ENCODE assay signal across 36 mouse cellular contexts in genomic region chr15:45872675-45873074, GRCm38 (mm10).
"Had no signal": no experiment of that assay in that cellular context is flagged by ENCODE, and none has a peak within 500 bp of the region (broad histone marks: within the 10 kb centered on the region; RNA-seq: fewer than 3 reads in every experiment).

No protein-coding gene starts in this region.

- ATAC-seq: hindbrain, embryonic 16.5 days; hindbrain, postnatal 0 days; inflammation-experienced regulatory T-cells, adult 6 months; intestine, embryonic 15.5 days; intestine, embryonic 16.5 days; intestine, postnatal 0 days had no signal

- H3K4me1 ChIP-seq: heart, embryonic 10.5 days; heart, embryonic 12.5 days; heart, embryonic 13.5 days; heart, embryonic 15.5 days; hindbrain, embryonic 10.5 days; hindbrain, embryonic 12.5 days; hindbrain, embryonic 13.5 days; hindbrain, embryonic 15.5 days; intestine, embryonic 15.5 days; kidney, embryonic 15.5 days had no signal

- DNase-seq: heart, postnatal 10 days; heart, postnatal 14 days; heart, postnatal 36 days; heart, postnatal 4 days; kidney, adult 11 months; kidney, adult 18-20 months; kidney, adult 2 months; kidney, adult 8-10 months; kidney, adult 9 months; kidney, postnatal 10 days; kidney, postnatal 14 days; kidney, postnatal 25 days; kidney, postnatal 36 days; kidney, postnatal 4 days; layer of hippocampus, adult 9-11 months; layer of hippocampus, postnatal 36 days had no signal

- H3K4me3 ChIP-seq: heart, embryonic 10.5 days; heart, embryonic 12.5 days; heart, embryonic 13.5 days; heart, embryonic 15.5 days; hindbrain, embryonic 10.5 days; hindbrain, embryonic 12.5 days; hindbrain, embryonic 13.5 days; hindbrain, embryonic 15.5 days; intestine, embryonic 15.5 days; kidney, embryonic 15.5 days; layer of hippocampus, adult 2 months; left cerebral cortex, adult 2 months had no signal

- H3K9ac ChIP-seq: heart, embryonic 12.5 days; heart, embryonic 13.5 days; heart, embryonic 15.5 days; hindbrain, embryonic 12.5 days; hindbrain, embryonic 13.5 days; hindbrain, embryonic 14.5 days; hindbrain, embryonic 15.5 days; intestine, embryonic 15.5 days; kidney, embryonic 15.5 days had no signal

- H3K27ac ChIP-seq: heart, embryonic 10.5 days; heart, embryonic 13.5 days; heart, embryonic 15.5 days; hindbrain, embryonic 10.5 days; hindbrain, embryonic 12.5 days; hindbrain, embryonic 13.5 days; hindbrain, embryonic 14.5 days; hindbrain, embryonic 15.5 days; hindbrain, postnatal 0 days; intestine, embryonic 15.5 days; kidney, embryonic 15.5 days; kidney, postnatal 0 days; layer of hippocampus, adult 2 months; left cerebral cortex, adult 2 months had no signal

- H3K36me3 ChIP-seq: heart, embryonic 10.5 days; heart, embryonic 12.5 days; heart, embryonic 13.5 days; heart, embryonic 15.5 days; hindbrain, embryonic 10.5 days; hindbrain, embryonic 12.5 days; hindbrain, embryonic 13.5 days; hindbrain, embryonic 15.5 days; intestine, embryonic 15.5 days; kidney, embryonic 15.5 days had no signal

- H3K27me3 ChIP-seq: heart, embryonic 12.5 days; heart, embryonic 13.5 days; heart, embryonic 15.5 days; hindbrain, embryonic 12.5 days; hindbrain, embryonic 13.5 days; hindbrain, embryonic 15.5 days; intestine, embryonic 15.5 days; kidney, embryonic 15.5 days had no signal

- H3K9me3 ChIP-seq: heart, embryonic 10.5 days; heart, embryonic 12.5 days; heart, embryonic 13.5 days; heart, embryonic 15.5 days; hindbrain, embryonic 10.5 days; hindbrain, embryonic 12.5 days; hindbrain, embryonic 13.5 days; hindbrain, embryonic 15.5 days; intestine, embryonic 15.5 days; kidney, embryonic 15.5 days had no signal

- H3K4me2 ChIP-seq: heart, embryonic 11.5 days; heart, embryonic 12.5 days; heart, embryonic 13.5 days; heart, embryonic 15.5 days; hindbrain, embryonic 12.5 days; hindbrain, embryonic 13.5 days; hindbrain, embryonic 14.5 days; hindbrain, embryonic 15.5 days; intestine, embryonic 15.5 days; kidney, embryonic 15.5 days had no signal
